ENCODE assay signal across 8 mouse cellular contexts in genomic region chr1:176075409-176075808, GRCm38 (mm10).
DNase-seq lines count a peak whose midpoint lies in the region; ATAC-seq lines count a peak whose summit lies in the region.

No protein-coding gene starts in this region.

- H3K4me1 ChIP-seq in liver, embryonic 13.5 days (replicated peaks): no peaks in the 10 kb centered on the region

- H3K36me3 ChIP-seq in liver, embryonic 13.5 days: no peaks in the 10 kb centered on the region

- H3K27me3 ChIP-seq in liver, embryonic 13.5 days: no peaks in the 10 kb centered on the region

- intact Hi-C loops in heart, postnatal 25 days (cut with DNase I): no loop called here

- H3K4me2 ChIP-seq in liver, embryonic 13.5 days: no peak overlapping the region

- DNase-seq in layer of hippocampus, adult 9-11 months: peak; percentile 34
- no peak for DNase-seq in layer of hippocampus, postnatal 36 days
- DNase-seq in adrenal gland, adult (ENCODE audit: inconsistent age in 2 of 2, low spot score in 1 of 2): peak; percentile 65 to 85
- peak; percentile 21 to 62 for DNase-seq in cerebellum, postnatal 4 days (ENCODE audit: low spot score in 2 of 2)
- DNase-seq in heart, postnatal 25 days (ENCODE audit: low spot score): peak; percentile 3
- no peak for DNase-seq in liver, embryonic 13.5 days
- DNase-seq in skeletal muscle tissue, adult 2 months (ENCODE audit: low read depth, low spot score): peak; percentile 34

- H3K9ac ChIP-seq in liver, embryonic 13.5 days: no peak overlapping the region

- 41% methylated on average over 1 of the region's 1 CpGs for WGBS in liver, embryonic 13.5 days (ENCODE audit: insufficient replicate concordance)

- no peaks in the 10 kb centered on the region for H3K9me3 ChIP-seq in liver, embryonic 13.5 days (replicated peaks)

- peak; percentile 43; the same call in 1 of the 2 replicates for ATAC-seq in liver, embryonic 13.5 days (ENCODE audit: low read depth)
- no peak for ATAC-seq in erythroid progenitor cell, adult 5-6 weeks (replicated peaks; ENCODE audit: low FRiP score, poor library complexity, severe bottlenecking)

- no peak overlapping the region for H3K4me3 ChIP-seq in liver, embryonic 13.5 days (replicated peaks)

- no peak overlapping the region for H3K27ac ChIP-seq in liver, embryonic 13.5 days

Comparison
In these comparisons a context has a peak if more than half of its experiments do, and no peak if none do; other contexts are left out.
1. DNase-seq: peak in layer of hippocampus, adult 9-11 months (single experiment), adrenal gland, adult (2 of 2), cerebellum, postnatal 4 days (2 of 2), heart, postnatal 25 days (single experiment) and skeletal muscle tissue, adult 2 months (single experiment); none in layer of hippocampus, postnatal 36 days (0 of 2) and liver, embryonic 13.5 days (single experiment).